Mouse (Mus musculus) testis, postnatal 14 days (tissue): ENCODE measurements around the gene Plscr1.

Experiments used
- DNase-seq: peaks from one replicate; pipeline ENCODE4 v3.0.0; 2021; ENCODE audit warnings: low spot score

Plscr1 gene

GRCm38 (mm10) chr9:92305620-92306220, 56.2 kb downstream of the Plscr1 start:
- DNase-seq = no peak

DNA sequence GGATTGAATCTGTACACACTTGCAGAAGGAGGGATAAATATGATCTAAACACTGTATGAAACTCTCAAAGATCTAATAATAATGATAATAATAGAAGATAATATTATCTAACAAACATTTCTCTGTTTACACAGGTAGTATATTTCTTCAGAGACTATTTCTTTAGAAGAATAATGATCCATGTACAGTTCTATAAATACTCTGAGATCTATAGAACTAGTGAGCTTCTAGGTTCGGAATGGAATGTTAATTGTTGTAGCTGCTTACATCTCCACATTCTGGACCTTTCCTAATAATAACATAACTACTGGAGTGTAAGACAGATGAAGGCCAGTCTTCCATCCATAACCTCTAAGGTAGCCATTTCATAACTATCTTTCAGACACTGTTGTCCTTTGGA, 59.5 kb downstream of the Plscr1 start, which contains the start of gene 1700057G04Rik:
Gene 1700057G04Rik (plus strand): TSS at position 301 of the 400 bp plus-strand sequence.
- DNase-seq = no peak

DNA sequence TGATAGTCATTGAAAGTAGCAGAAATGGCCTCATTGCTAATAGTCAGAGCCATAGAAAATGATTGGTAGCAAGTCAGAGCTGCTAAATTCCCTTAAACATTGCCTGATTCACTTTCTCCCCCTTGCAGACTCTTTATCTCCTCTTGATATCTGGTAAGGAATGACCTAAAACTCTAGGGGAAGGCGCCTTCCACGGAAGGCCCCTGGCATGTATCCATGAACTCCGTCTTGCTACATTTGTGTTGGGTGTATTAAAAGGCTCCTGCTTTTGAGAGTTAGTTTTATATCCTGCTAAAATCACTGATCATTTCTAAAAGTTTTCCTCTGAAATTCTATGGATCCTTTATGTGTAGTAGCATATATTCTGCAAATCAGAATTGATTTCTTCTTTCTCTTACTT, 67.2 kb downstream of the Plscr1 start:
- no peak for DNase-seq
